In the genomic region with DNA sequence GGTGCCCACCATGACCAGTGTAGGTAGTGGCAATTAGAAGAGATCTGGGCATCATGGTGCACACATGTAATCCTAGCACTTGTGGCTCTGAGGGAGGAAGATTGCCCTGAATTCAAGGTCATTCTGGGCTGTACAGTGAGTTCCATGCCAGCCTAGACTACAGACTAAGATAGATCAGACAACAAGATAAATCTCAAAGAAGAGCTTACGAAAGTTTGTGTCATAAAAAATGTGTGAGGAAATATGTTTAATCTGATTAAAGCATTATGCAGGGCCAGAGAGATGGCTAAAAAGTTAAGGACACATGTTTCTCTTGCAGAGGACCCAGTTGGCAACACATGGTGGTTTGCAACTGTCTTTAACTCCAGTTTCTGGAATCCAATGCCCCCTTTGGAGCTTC, we compare ENCODE assay signal across 14 mouse cellular contexts.
"Had no signal": no experiment of that assay in that cellular context is flagged by ENCODE, and none has a peak within 500 bp of the region (broad histone marks: within the 10 kb centered on the region; RNA-seq: fewer than 3 reads in every experiment).

No protein-coding gene starts in this region.

- DNase-seq: gastrocnemius, adult 2 months; gastrocnemius, postnatal 10 days; gastrocnemius, postnatal 25 days; heart, adult 11 months; heart, adult 2 months; heart, postnatal 14 days; heart, postnatal 36 days; kidney, adult 18-20 months; kidney, adult 8-10 months; kidney, postnatal 10 days; kidney, postnatal 25 days; kidney, postnatal 4 days; left cerebral cortex, postnatal 4 days; lung, adult 18-20 months had no signal
